Mouse (Mus musculus) small intestine, adult 2 months (tissue): ENCODE results near the gene Rasgrf1.

Experiments
- CTCF ChIP-seq: fragments of 200-500 bp; IDR thresholded peaks from 2 replicates; pipeline ENCODE4 v1.5.1; 2012; ENCODE audit warnings: low read depth, mild to moderate bottlenecking, control low read depth, inconsistent platforms, low read length, moderate library complexity, mixed read lengths; ENCODE audit not compliant: insufficient replicate concordance, insufficient read length; ENCODE audit errors: extremely low read depth
- POLR2A ChIP-seq: fragments of 200-500 bp; IDR thresholded peaks from 2 replicates; pipeline ENCODE4 v1.6.1; 2012; ENCODE audit warnings: low read depth, mild to moderate bottlenecking, control low read depth, inconsistent platforms, low read length, moderate library complexity

DNA sequence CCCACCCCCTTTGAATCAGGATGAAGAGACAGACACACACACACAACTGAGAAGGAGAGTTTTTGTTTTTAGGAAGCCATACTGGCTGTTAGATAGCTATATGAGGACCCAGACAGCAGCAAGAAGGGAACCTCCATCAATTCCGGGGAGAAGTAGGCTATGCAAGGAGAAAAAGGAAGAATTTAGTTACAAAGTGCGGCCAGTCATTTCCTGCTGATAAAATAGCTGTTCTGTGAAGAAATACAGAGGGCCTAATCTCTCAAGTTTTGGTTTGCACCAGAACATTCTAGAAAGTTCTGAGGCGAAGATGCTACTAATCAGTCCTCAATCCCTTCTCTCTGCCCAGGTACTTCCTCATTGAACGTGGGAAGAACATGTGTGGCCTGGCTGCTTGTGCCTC lies 165.6 kb downstream of the Rasgrf1 start:
- TF ChIP-seq CTCF, result no peak
- TF ChIP-seq POLR2A, result no peak
